Mouse (Mus musculus) adrenal gland, adult 18-20 months (tissue): ENCODE measurements around the gene Ensa. TPM values are rescaled to one million over a fixed set of nuclear protein-coding genes. Genes with fewer than 3 reads are reported as not detected.
A peak's percentile ranks its signal among the peaks of the same experiment; 100 is the strongest.

Source experiments
- DNase-seq, 2 experiments: peaks; one replicate each; pipeline ENCODE4 v3.0.0; 2021 to 2022; ENCODE audit warnings: low spot score in 2 of 2
- total RNA-seq, 2 experiments: library from RNA; stranded (reverse); gene quantifications; 1 replicate in 1 of 2; 2 replicates in 1 of 2; pipeline ENCODE4 v1.2.3; 2021

Gene Ensa
- total RNA-seq, 2 experiments from 2014 or later = 92.9 to 105 TPM

GRCm38 (mm10) chr3:95676745-95677419, 52.1 kb downstream of the Ensa start:
- peak; percentile 79 to 83 for DNase-seq

- no peak for DNase-seq
Measured at GRCm38 (mm10) chr3:95677420-95678090, 52.8 kb downstream of the Ensa start.

- DNase-seq = no peak
Measured at GRCm38 (mm10) chr3:95679551-95679950, 54.8 kb downstream of the Ensa start.

GRCm38 (mm10) chr3:95680673-95681072, 55.9 kb downstream of the Ensa start:
- no peak for DNase-seq

- no peak for DNase-seq
Measured at GRCm38 (mm10) chr3:95681365-95681764, 56.6 kb downstream of the Ensa start.

Other genes with a start within 250 kb of the Ensa start
- not detected for gene 4930558C23Rik, start 222.2 kb upstream of the Ensa start, total RNA-seq
- 10 to 100 TPM; 50.1 to 60.5 TPM for gene Arnt, start 190.6 kb upstream of the Ensa start, total RNA-seq
- 1 to 10 TPM; 5.0 to 5.9 TPM for gene Ctsk, start 125.7 kb upstream of the Ensa start, total RNA-seq
- 100 to 1,000 TPM in 1 of 2 experiments, 10 to 100 TPM in 1; 71.3 to 153 TPM for gene Ctss, start 98.2 kb upstream of the Ensa start, total RNA-seq
- gene Hormad1, start 65.3 kb upstream of the Ensa start, total RNA-seq = not detected
- 10 to 100 TPM; 32.6 to 37.1 TPM for gene Golph3l, start 36.1 kb upstream of the Ensa start, total RNA-seq
- 100 to 1,000 TPM; 138 to 228 TPM for gene Mcl1, start 33.8 kb downstream of the Ensa start, total RNA-seq
- 10 to 100 TPM in 1 of 2 experiments, 1 to 10 TPM in 1; 8.6 to 10.1 TPM for gene Adamtsl4, start 62.9 kb downstream of the Ensa start, total RNA-seq
- 100 to 1,000 TPM; 427 to 665 TPM for gene Ecm1, start 114.6 kb downstream of the Ensa start, total RNA-seq
- gene Tars2, start 135.2 kb downstream of the Ensa start, total RNA-seq = 10 to 100 TPM; 45.5 to 52.1 TPM
- gene Rprd2, start 193.9 kb downstream of the Ensa start, total RNA-seq = 10 to 100 TPM; 43.0 to 46.8 TPM
- gene Prpf3, start 230.9 kb downstream of the Ensa start, total RNA-seq = 10 to 100 TPM; 26.7 to 32.8 TPM
- 100 to 1,000 TPM; 252 to 270 TPM for gene Mrps21, start 246.5 kb downstream of the Ensa start, total RNA-seq